Mouse (Mus musculus) CH12.LX (cell line): ENCODE data around the gene Il6ra. TPM values are rescaled to one million over a fixed set of nuclear protein-coding genes. Genes with fewer than 3 reads are reported as not detected.
A peak's percentile ranks its signal among the peaks of the same experiment; 100 is the strongest.

Experiments used
- DNase-seq: peaks from one replicate; pipeline ENCODE4 v3.0.0-alpha.2; 2013; ENCODE audit errors: extremely low read depth
- H3K27ac ChIP-seq: 2 replicates; pipeline ENCODE4 v1.5.1; 2012; ENCODE audit warnings: low read depth, mild to moderate bottlenecking, control low read depth, moderate library complexity; ENCODE audit not compliant: insufficient read depth
- H3K27me3 ChIP-seq: replicated peaks from 2 replicates; pipeline ENCODE3; 2012; ENCODE audit warnings: inconsistent platforms
- H3K36me3 ChIP-seq, 2 experiments: replicated peaks in 1 of 2; 2 replicates each; pipeline versions ENCODE3 to v1.6.1; 2012; ENCODE audit warnings: inconsistent platforms in 1 of 2, low read length in 1 of 2, mild to moderate bottlenecking in 1 of 2, mixed read lengths in 1 of 2, moderate library complexity in 1 of 2; ENCODE audit not compliant: control insufficient read depth in 1 of 2, insufficient read depth in 1 of 2
- H3K4me1 ChIP-seq, 2 experiments: 2 replicates each; pipeline ENCODE4 v1.6.1; 2012; ENCODE audit warnings: inconsistent platforms in 1 of 2, moderate library complexity in 1 of 2; ENCODE audit not compliant: insufficient read depth in 2 of 2, control insufficient read depth in 1 of 2
- H3K4me2 ChIP-seq: 2 replicates; pipeline ENCODE4 v1.6.1; 2012; ENCODE audit warnings: low read depth, mild to moderate bottlenecking, control low read depth; ENCODE audit not compliant: poor library complexity, insufficient read depth, severe bottlenecking
- H3K4me3 ChIP-seq, 3 experiments: fragments of 150-350 bp in 1 of 3; sonication (generic) in 1 of 3; replicated peaks in 1 of 3; 2 replicates each; pipeline versions ENCODE3 to v1.5.1; 2011 to 2012; ENCODE audit warnings: low read depth in 2 of 3, low read length in 2 of 3, mild to moderate bottlenecking in 2 of 3, moderate library complexity in 2 of 3, control low read depth in 1 of 3, improper control_type of control experiment in 1 of 3, inconsistent platforms in 1 of 3, mixed read lengths in 1 of 3; ENCODE audit not compliant: poor library complexity in 1 of 3
- H3K79me2 ChIP-seq: replicated peaks from 2 replicates; pipeline ENCODE4 v1.6.1; 2012; ENCODE audit warnings: mild to moderate bottlenecking, moderate library complexity; ENCODE audit not compliant: control insufficient read depth, poor library complexity, insufficient read depth, severe bottlenecking; ENCODE audit errors: extremely low read depth
- H3K9ac ChIP-seq: 2 replicates; pipeline ENCODE4 v1.6.1; 2012; ENCODE audit warnings: low read depth, mild to moderate bottlenecking, control low read depth, moderate library complexity; ENCODE audit not compliant: insufficient read depth
- H3K9me3 ChIP-seq: replicated peaks from 2 replicates; pipeline ENCODE3; 2012; ENCODE audit warnings: low read length, inconsistent platforms, mixed read lengths
- BHLHE40 ChIP-seq: IDR thresholded peaks from 2 replicates; pipeline ENCODE4 v1.6.1; 2011; ENCODE audit warnings: mild to moderate bottlenecking, low read depth, low read length, improper control_type of control experiment
- CHD1 ChIP-seq: IDR thresholded peaks from 2 replicates; pipeline ENCODE4 v1.6.1; 2012; ENCODE audit warnings: low read depth, low read length, improper control_type of control experiment, inconsistent platforms
- CHD2 ChIP-seq: IDR thresholded peaks from 2 replicates; pipeline ENCODE4 v1.6.1; 2011; ENCODE audit warnings: low read length, improper control_type of control experiment
- CTCF ChIP-seq, 2 experiments: IDR thresholded peaks in 1 of 2; conservative IDR thresholded peaks in 1 of 2; 2 replicates each; pipeline ENCODE4 v1.5.1; 2011 to 2012; ENCODE audit warnings: low read depth in 2 of 2, low read length in 2 of 2, improper control_type of control experiment in 1 of 2, inconsistent platforms in 1 of 2, mild to moderate bottlenecking in 1 of 2, moderate library complexity in 1 of 2
- E2F4 ChIP-seq: IDR thresholded peaks from 2 replicates; pipeline ENCODE4 v1.6.1; 2011; ENCODE audit warnings: low read depth, low read length, improper control_type of control experiment; ENCODE audit not compliant: insufficient replicate concordance
- EP300 ChIP-seq: IDR thresholded peaks from 2 replicates; pipeline ENCODE4 v1.6.1; 2011; ENCODE audit warnings: low read length, improper control_type of control experiment
- ETS1 ChIP-seq: conservative IDR thresholded peaks from 2 replicates; pipeline ENCODE4 v1.6.1; 2012; ENCODE audit warnings: low read depth, mild to moderate bottlenecking, inconsistent platforms, low read length, improper control_type of control experiment, moderate library complexity
- HCFC1 ChIP-seq: IDR thresholded peaks from 2 replicates; pipeline ENCODE4 v1.6.1; 2012; ENCODE audit warnings: low read depth, mild to moderate bottlenecking, inconsistent platforms, low read length, improper control_type of control experiment
- IRF4 ChIP-seq: IDR thresholded peaks from 2 replicates; pipeline ENCODE4 v1.6.1; 2014; ENCODE audit warnings: low read depth, mild to moderate bottlenecking, inconsistent platforms, low read length, improper control_type of control experiment
- JUN ChIP-seq: IDR thresholded peaks from 2 replicates; pipeline ENCODE4 v1.6.1; 2011; ENCODE audit warnings: low read depth, mild to moderate bottlenecking, low read length, improper control_type of control experiment, moderate library complexity; ENCODE audit not compliant: insufficient read depth
- KAT2A ChIP-seq: IDR thresholded peaks from 2 replicates; pipeline ENCODE4 v1.6.1; 2012; ENCODE audit warnings: low read length, improper control_type of control experiment, inconsistent platforms; ENCODE audit not compliant: insufficient replicate concordance
- MAFK ChIP-seq: IDR thresholded peaks from 2 replicates; pipeline ENCODE4 v1.6.1; 2011; ENCODE audit warnings: low read length, improper control_type of control experiment; ENCODE audit not compliant: insufficient replicate concordance
- MAX ChIP-seq: IDR thresholded peaks from 2 replicates; pipeline ENCODE4 v1.6.1; 2011; ENCODE audit warnings: low read length, improper control_type of control experiment
- MAZ ChIP-seq: IDR thresholded peaks from 2 replicates; pipeline ENCODE4 v1.6.1; 2012; ENCODE audit warnings: low read depth, mild to moderate bottlenecking, inconsistent platforms, low read length, improper control_type of control experiment, moderate library complexity
- MEF2A ChIP-seq: IDR thresholded peaks from 2 replicates; pipeline ENCODE4 v1.6.1; 2014; ENCODE audit warnings: low read depth, mild to moderate bottlenecking, inconsistent platforms, low read length, improper control_type of control experiment, borderline replicate concordance
- MXI1 ChIP-seq: IDR thresholded peaks from 2 replicates; pipeline ENCODE4 v1.6.1; 2011; ENCODE audit warnings: mild to moderate bottlenecking, low read depth, low read length, improper control_type of control experiment
- NELFE ChIP-seq: IDR thresholded peaks from 2 replicates; pipeline ENCODE4 v1.6.1; 2011; ENCODE audit warnings: low read depth, low read length, improper control_type of control experiment
- RCOR1 ChIP-seq: conservative IDR thresholded peaks from 2 replicates; pipeline ENCODE4 v1.6.1; 2012; ENCODE audit warnings: low read depth, mild to moderate bottlenecking, inconsistent platforms, low read length, improper control_type of control experiment
- SMC3 ChIP-seq: IDR thresholded peaks from 2 replicates; pipeline ENCODE4 v1.6.1; 2011; ENCODE audit warnings: low read depth, low read length, improper control_type of control experiment
- TCF12 ChIP-seq: IDR thresholded peaks from 2 replicates; pipeline ENCODE4 v1.6.1; 2014; ENCODE audit warnings: low read depth, mild to moderate bottlenecking, inconsistent platforms, low read length, improper control_type of control experiment
- UBTF ChIP-seq: IDR thresholded peaks from 2 replicates; pipeline ENCODE4 v1.6.1; 2012; ENCODE audit warnings: low read depth, mild to moderate bottlenecking, inconsistent platforms, low read length, improper control_type of control experiment, moderate library complexity
- ZC3H11A ChIP-seq: IDR thresholded peaks from 2 replicates; pipeline ENCODE4 v1.6.1; 2012; ENCODE audit warnings: low read depth, mild to moderate bottlenecking, inconsistent platforms, low read length, improper control_type of control experiment
- ZMIZ1 ChIP-seq: IDR thresholded peaks from 2 replicates; pipeline ENCODE4 v1.6.1; 2012; ENCODE audit warnings: low read depth, mild to moderate bottlenecking, inconsistent platforms, low read length, improper control_type of control experiment
- ZNF384 ChIP-seq: IDR thresholded peaks from 2 replicates; pipeline ENCODE4 v1.6.1; 2012; ENCODE audit warnings: low read depth, low read length, improper control_type of control experiment, inconsistent platforms
- dilution Hi-C: fragments of 300-500 bp; cut with MboI; formaldehyde crosslinking; loops from 2 replicates; pipeline ENCODE4 v1.14.3; 2020; ENCODE audit warnings: low sequenced_read_pairs; ENCODE audit not compliant: extremely low pct_unique_long_range_greater_than_20kb, extremely low pct_ligation_motif_present
- in situ Hi-C: fragments of 300-500 bp; cut with MboI; formaldehyde crosslinking; loops from 3 replicates; pipeline ENCODE4 v1.14.3; 2019; ENCODE audit warnings: low sequenced_read_pairs, low pct_ligation_motif_present, low pct_unique_long_range_greater_than_20kb, mixed read lengths
- polyA plus RNA-seq: library from polyadenylated mRNA; unstranded; fragments of >175 nt; gene quantifications from 2 replicates; pipeline ENCODE4 v1.2.1, GENCODE M21; 2012; ENCODE audit warnings: low read depth; ENCODE audit not compliant: insufficient read length
- total RNA-seq, 2 experiments: library from RNA; depleted of rRNA; stranded (reverse); fragments of 300-350 nt in 1 of 2; fragments of >200 nt in 1 of 2; gene quantifications; 2 replicates each; pipeline ENCODE4 v1.2.3; 2012 to 2014

Il6ra gene
- total and polyA plus RNA-seq, 3 experiments: 1.4 to 4.8 (median 1.6) TPM

DNA sequence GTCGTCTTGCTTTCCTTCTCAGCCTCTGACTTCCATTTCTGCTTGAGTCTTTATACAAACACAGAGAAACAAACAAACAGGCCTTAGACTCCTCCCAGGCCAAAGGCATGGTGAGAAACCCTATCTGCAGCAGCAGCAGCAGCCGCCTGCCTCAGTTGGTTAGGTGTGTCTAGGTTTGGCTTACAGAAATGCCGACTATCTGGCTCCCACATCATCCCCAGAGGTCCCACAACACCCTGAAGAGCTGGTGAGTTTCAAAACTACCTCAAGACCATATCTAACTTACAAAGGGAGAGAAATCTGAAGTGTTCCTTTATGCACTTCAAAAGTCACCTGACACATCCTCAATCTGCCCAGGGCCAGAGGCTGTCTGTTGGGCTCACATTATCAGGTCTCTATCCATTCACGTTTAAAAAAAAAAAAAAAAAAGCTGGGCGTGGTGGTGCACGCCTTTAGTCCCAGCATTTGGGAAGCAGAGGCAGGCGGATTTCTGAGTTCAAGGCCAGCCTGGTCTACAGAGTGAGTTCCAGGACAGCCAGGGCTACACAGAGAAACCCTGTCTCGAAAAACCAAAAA lies 41.6 kb downstream of the Il6ra start:
- peaks cover 2% of the 10 kb centered on the region for H3K27me3 ChIP-seq
- 0 out of 2 replicates have a peak, but pooled peaks have one; percentile 4 for TF ChIP-seq MXI1
- no peak for TF ChIP-seq MEF2A
- dilution Hi-C loops: no loop called here
- no peak overlapping the region for H3K9ac ChIP-seq
- peaks cover 4 to 43% of the 10 kb centered on the region in 2 experiments; a peak in 3 of 4 replicates for H3K4me1 ChIP-seq
- H3K27ac ChIP-seq: peak overlapping the region; percentile 88
- H3K36me3 ChIP-seq: peaks cover 0 to 2% of the 10 kb centered on the region in 2 experiments
- peaks cover 7% of the 10 kb centered on the region for H3K9me3 ChIP-seq
- in situ Hi-C loops: loop anchor here (5.0 kb wide), 1 partner anchor 41 kb away; the partner anchor contains the start of gene Il6ra
- DNase-seq: no peak
- no peak overlapping the region for H3K4me3 ChIP-seq
- H3K79me2 ChIP-seq: no peaks in the 10 kb centered on the region
- peak overlapping the region; percentile 78; the same call in 1 of the 2 replicates for H3K4me2 ChIP-seq

DNA sequence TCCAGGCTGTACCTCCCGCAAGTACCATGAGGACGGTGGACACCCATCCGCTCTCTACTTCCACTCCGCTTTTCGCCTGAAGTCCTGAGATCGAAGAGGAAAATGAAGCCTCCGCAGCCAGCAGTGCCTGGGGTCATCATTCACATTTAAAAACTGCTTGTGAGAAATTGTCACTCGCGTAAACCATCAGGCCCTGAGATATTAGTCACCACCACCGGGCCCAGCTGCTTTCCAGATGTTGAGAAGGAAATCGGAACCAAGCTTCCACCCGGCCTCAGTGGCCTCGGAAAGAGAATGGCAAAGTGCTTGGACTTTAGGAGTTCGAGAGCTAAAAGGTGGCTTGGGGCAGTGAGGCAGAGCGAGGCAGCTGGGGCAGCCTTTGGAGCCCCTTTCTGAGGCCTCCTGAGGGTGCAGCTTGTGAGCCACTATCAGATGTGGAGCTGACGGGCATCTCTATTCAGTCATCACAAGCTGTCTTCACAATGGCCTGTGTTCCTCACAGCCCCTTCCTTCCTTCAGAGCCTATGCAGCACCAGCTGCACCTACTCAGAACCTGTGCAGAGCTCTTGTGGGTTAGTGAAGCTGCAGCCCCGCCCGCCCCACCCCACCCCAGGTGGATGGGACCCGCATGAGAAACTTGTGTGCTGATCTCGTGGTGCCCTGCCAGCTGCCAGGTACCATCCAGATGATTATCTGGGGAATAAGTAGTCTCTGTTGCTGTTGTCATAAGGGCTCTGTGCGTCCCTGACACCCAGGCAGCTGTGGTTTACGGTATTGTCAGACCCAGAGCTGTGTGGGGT lies 42.3 kb downstream of the Il6ra start:
- peaks cover 2% of the 10 kb centered on the region for H3K27me3 ChIP-seq
- in situ Hi-C loops: loop anchor here (5.0 kb wide), 1 partner anchor 42 kb away; the partner anchor contains the start of gene Il6ra
- peak; percentile 84 for DNase-seq
- peak overlapping the region; percentile 88 for H3K27ac ChIP-seq
- H3K9me3 ChIP-seq: peaks cover 7% of the 10 kb centered on the region
- no peaks in the 10 kb centered on the region for H3K79me2 ChIP-seq
- H3K36me3 ChIP-seq: peaks cover 0 to 2% of the 10 kb centered on the region in 2 experiments
- dilution Hi-C loops: no loop called here
- peak overlapping the region; percentile 78 for H3K4me2 ChIP-seq
- peak overlapping the region in 2 of 3 experiments; percentile 21 to 33 for H3K4me3 ChIP-seq
- TF ChIP-seq ZNF384 (no peak; the same call in 1 of the 2 replicates), MAX (peak; percentile 54; the same call in 1 of the 2 replicates), CHD1 (no peak), ZC3H11A (no peak), NELFE (0 out of 2 replicates have a peak, but pooled peaks have one; percentile 26), ETS1 (peak; percentile 72), UBTF (peak; percentile 32; the same call in 1 of the 2 replicates), MAZ (peak; percentile 79), HCFC1 (0 out of 2 replicates have a peak, but pooled peaks have one; percentile 19), ZMIZ1 (no peak), CTCF (conservative IDR thresholded peaks at IDR 0.05 in 1 of 2, IDR thresholded peaks at IDR 0.05 in 1 of 2; ENCODE audit: low read depth in 2 of 2, low read length in 2 of 2) (no peak), SMC3 (peak; percentile 1; the same call in 1 of the 2 replicates), KAT2A (0 out of 2 replicates have a peak, but pooled peaks have one; percentile 12), RCOR1 (peak; percentile 55; the same call in 1 of the 2 replicates), BHLHE40 (peak; percentile 82), MAFK (no peak), TCF12 (peak; percentile 53; the same call in 1 of the 2 replicates), IRF4 (peak; percentile 62), CHD2 (peak; percentile 37; the same call in 1 of the 2 replicates), E2F4 (no peak), EP300 (peak; percentile 63), MEF2A (0 out of 2 replicates have a peak, but pooled peaks have one; percentile 10), JUN (peak; percentile 10; the same call in 1 of the 2 replicates)
- peaks cover 4 to 37% of the 10 kb centered on the region in 2 experiments; a peak in 3 of 4 replicates for H3K4me1 ChIP-seq
- H3K9ac ChIP-seq: peak overlapping the region; percentile 43
